Mouse (Mus musculus): ENCODE data around the gene Lrrc23. TPM values are rescaled to one million over a fixed set of nuclear protein-coding genes. Genes with fewer than 3 reads are reported as not detected.
A peak's percentile ranks its signal among the peaks of the same experiment; 100 is the strongest.

Lrrc23 gene
- polyA plus RNA-seq, 1 experiment from 2014 or later = 0.26 TPM

DNA sequence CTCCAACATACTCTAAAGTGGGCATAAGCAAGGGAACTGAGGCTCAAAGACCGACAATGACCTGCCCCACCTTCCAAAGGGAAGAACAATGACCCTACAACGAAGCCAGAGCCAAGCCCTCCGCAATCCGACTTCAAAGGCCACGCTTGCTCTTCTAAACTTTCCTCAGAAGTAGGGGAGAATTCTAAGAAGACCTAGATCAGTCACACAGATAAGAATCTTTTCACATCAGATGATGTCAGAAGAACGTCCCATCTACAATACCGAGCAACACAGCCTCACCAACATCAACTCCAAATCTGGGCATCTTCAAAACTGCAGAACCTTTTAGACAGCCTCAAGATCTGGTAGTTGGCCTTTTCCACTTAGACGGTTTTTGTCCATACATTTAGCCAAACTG is 29.1 kb downstream of the Lrrc23 start:
- Histone ChIP-seq H3K9ac (ENCODE audit: low read depth, low read length) (no peak overlapping the region), H3K4me1 (ENCODE audit: control insufficient read depth, insufficient read depth, low read length) (peaks cover 37% of the 10 kb centered on the region), H3K4me2 (ENCODE audit: low read depth, low read length) (no peak overlapping the region), H3K4me3 (ENCODE audit: low read length) (no peak overlapping the region), H3K27ac (ENCODE audit: low read length) (no peak overlapping the region), H3K27me3 (replicated peaks; ENCODE audit: control insufficient read depth, insufficient read depth, low read length) (no peaks in the 10 kb centered on the region), H3K36me3 (ENCODE audit: control insufficient read depth, insufficient read depth, low read length) (peaks cover 12% of the 10 kb centered on the region; the same call in 1 of the 2 replicates), H3K9me3 (ENCODE audit: control insufficient read depth, low read length) (no peaks in the 10 kb centered on the region)
- 81% methylated on average over 8 of the region's 8 CpGs for WGBS
- ATAC-seq = no peak

GRCm38 (mm10) chr6:124746654-124747632 is 32.6 kb downstream of the Lrrc23 start:
- Histone ChIP-seq H3K27me3 (replicated peaks; ENCODE audit: control insufficient read depth, insufficient read depth, low read length) (no peaks in the 10 kb centered on the region), H3K4me2 (ENCODE audit: low read depth, low read length) (peak overlapping the region; percentile 99), H3K4me1 (ENCODE audit: control insufficient read depth, insufficient read depth, low read length) (peaks cover 22% of the 10 kb centered on the region), H3K27ac (ENCODE audit: low read length) (no peak overlapping the region), H3K4me3 (ENCODE audit: low read length) (no peak overlapping the region; the same call in 1 of the 2 replicates), H3K9me3 (ENCODE audit: control insufficient read depth, low read length) (no peaks in the 10 kb centered on the region), H3K9ac (ENCODE audit: low read depth, low read length) (peak overlapping the region; percentile 96), H3K36me3 (ENCODE audit: control insufficient read depth, insufficient read depth, low read length) (peaks cover 20% of the 10 kb centered on the region; the same call in 1 of the 2 replicates)
- 84% methylated on average over 7 of the region's 7 CpGs for WGBS
- ATAC-seq = no peak

DNA sequence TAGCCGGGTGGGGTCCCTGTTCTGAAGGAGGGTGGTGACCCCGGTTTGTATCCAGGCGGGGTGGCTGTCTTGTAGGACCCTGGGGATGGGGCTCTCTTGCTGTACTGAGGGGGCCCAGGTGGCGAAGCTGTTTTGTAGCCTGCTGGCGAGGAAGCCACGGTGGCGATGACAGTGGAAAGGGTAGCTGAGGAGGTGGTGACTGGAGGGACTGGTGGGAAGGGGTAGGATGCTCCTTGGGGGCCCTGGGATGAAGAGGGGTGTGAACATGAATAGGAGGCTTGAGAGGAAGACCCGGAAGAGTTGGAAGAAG is 33.3 kb downstream of the Lrrc23 start:
- 21% methylated on average over 8 of the region's 8 CpGs for WGBS
- H3K4me3 ChIP-seq (ENCODE audit: low read length) = peak overlapping the region; percentile 62
- H3K9ac ChIP-seq (ENCODE audit: low read depth, low read length) = peak overlapping the region; percentile 96
- peak overlapping the region; percentile 90 for H3K27ac ChIP-seq (ENCODE audit: low read length)
- peak overlapping the region; percentile 99 for H3K4me2 ChIP-seq (ENCODE audit: low read depth, low read length)
- H3K4me1 ChIP-seq (ENCODE audit: control insufficient read depth, insufficient read depth, low read length) = peaks cover 24% of the 10 kb centered on the region
- H3K36me3 ChIP-seq (ENCODE audit: control insufficient read depth, insufficient read depth, low read length) = peaks cover 20% of the 10 kb centered on the region; the same call in 1 of the 2 replicates
- no peaks in the 10 kb centered on the region for H3K9me3 ChIP-seq (ENCODE audit: control insufficient read depth, low read length)
- no peaks in the 10 kb centered on the region for H3K27me3 ChIP-seq (replicated peaks; ENCODE audit: control insufficient read depth, insufficient read depth, low read length)
- no peak for ATAC-seq

DNA sequence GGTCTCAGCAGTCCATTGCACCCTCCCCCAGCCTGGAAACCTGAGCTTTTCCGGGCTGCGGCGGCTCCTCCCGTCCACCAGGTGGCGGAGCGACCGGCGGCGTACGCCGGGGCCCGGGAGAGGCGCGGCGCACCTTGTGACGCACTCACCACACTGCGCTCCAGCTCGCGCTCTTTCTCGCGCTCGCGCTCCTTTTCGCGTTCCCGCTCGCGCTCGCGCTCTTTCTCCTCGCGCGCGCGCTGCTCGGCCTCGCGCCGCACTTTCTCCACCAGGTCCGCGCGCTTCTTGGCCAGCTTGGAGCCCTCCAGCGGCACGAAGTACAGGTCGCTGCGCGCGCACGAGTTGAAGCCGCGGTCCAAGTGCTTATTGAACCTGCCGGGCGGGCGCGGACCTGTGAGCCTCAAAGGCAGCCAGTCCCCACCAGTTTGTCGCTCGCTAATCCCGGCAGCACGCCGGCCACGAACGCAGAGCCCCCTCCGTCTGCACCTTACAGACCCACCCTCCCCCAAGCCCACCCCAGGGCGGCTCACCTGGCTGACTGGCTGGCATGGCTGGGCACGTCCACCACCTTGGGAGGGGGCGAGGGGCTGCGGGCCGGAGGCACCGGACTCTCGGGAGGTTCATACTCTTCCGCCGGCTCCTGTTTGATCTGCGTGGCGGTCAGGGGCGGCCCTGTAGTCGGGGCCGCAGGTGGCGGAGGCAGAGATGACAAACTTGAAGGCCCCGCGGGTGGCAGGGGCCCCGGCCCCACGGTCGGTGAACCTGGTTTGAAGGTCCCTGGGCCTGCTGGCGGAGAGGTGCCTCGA is 33.8 kb downstream of the Lrrc23 start:
- Histone ChIP-seq H3K4me1 (ENCODE audit: control insufficient read depth, insufficient read depth, low read length) (peaks cover 24% of the 10 kb centered on the region), H3K36me3 (ENCODE audit: control insufficient read depth, insufficient read depth, low read length) (peaks cover 20% of the 10 kb centered on the region; the same call in 1 of the 2 replicates)
- 1% methylated on average over 85 of the region's 85 CpGs for WGBS

DNA sequence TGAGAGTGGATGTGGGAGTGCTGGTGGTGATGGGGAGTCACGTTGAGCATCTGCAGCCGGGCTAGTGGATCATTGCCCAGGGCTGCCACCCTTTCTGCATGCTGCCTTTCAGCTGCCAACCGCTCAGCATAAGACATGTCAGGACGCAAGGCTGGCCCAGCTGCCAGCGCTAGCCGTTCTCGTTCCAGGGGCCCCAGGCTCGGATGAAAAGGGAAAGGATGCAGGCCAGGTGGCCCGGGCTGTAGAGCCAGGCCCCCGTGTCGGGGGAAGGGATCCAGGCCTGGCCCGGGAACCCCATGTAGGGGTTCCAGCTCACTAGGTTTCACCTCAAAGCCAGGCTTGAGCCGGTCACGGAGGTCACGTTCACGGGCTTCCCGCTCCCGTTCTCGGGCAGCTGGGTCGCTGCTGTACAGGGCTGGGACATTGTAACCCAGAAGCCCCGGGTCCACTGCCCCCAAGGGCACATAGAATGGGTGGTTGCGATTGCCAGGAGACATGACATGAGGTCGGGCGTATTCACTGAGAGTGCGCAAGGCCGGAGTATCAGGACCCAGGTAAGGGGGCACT is 34.7 kb downstream of the Lrrc23 start:
- H3K27ac ChIP-seq (ENCODE audit: low read length) = peak overlapping the region; percentile 56
- 71% methylated on average over 26 of the region's 26 CpGs for WGBS
- ATAC-seq = no peak

More for the DNA sequence above, 33.8 kb downstream of the Lrrc23 start:
- no peaks in the 10 kb centered on the region for H3K27me3 ChIP-seq (replicated peaks; ENCODE audit: control insufficient read depth, insufficient read depth, low read length)
- H3K4me2 ChIP-seq (ENCODE audit: low read depth, low read length) = peak overlapping the region; percentile 99
- peak overlapping the region; percentile 62 for H3K4me3 ChIP-seq (ENCODE audit: low read length)
- H3K27ac ChIP-seq (ENCODE audit: low read length) = peak overlapping the region; percentile 90
- peak overlapping the region; percentile 96 for H3K9ac ChIP-seq (ENCODE audit: low read depth, low read length)
- H3K9me3 ChIP-seq (ENCODE audit: control insufficient read depth, low read length) = no peaks in the 10 kb centered on the region
- peak; percentile 83 for ATAC-seq

DNA sequence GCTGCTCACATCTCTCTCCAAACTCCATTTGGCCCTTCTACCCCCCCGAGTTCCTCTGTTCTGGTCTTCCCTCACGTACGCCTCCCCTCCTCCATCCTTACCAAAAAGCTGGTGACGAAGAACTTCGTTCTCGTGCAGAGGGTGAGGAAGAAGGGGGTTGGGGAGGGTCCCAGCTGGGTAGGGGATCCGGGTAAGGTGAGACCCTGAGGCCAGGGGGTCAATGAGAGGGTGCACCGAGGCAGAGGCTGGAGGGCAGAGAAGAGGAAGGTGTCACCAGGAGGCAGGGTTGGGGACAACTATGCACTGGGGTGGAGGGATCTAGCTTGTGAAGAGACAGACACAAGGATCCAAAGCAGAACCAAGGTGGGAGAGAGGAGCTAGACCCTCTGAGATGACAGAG is 35.9 kb downstream of the Lrrc23 start:
- Histone ChIP-seq H3K27ac (ENCODE audit: low read length) (no peak overlapping the region), H3K4me1 (ENCODE audit: control insufficient read depth, insufficient read depth, low read length) (peaks cover 37% of the 10 kb centered on the region), H3K36me3 (ENCODE audit: control insufficient read depth, insufficient read depth, low read length) (peaks cover 14% of the 10 kb centered on the region; the same call in 1 of the 2 replicates), H3K27me3 (replicated peaks; ENCODE audit: control insufficient read depth, insufficient read depth, low read length) (no peaks in the 10 kb centered on the region), H3K4me2 (ENCODE audit: low read depth, low read length) (no peak overlapping the region), H3K9me3 (ENCODE audit: control insufficient read depth, low read length) (no peaks in the 10 kb centered on the region), H3K9ac (ENCODE audit: low read depth, low read length) (no peak overlapping the region), H3K4me3 (ENCODE audit: low read length) (no peak overlapping the region)
- 88% methylated on average over 8 of the region's 8 CpGs for WGBS
- no peak for ATAC-seq

More for the DNA sequence above, 34.7 kb downstream of the Lrrc23 start:
- Histone ChIP-seq H3K36me3 (ENCODE audit: control insufficient read depth, insufficient read depth, low read length) (peaks cover 20% of the 10 kb centered on the region; the same call in 1 of the 2 replicates), H3K9me3 (ENCODE audit: control insufficient read depth, low read length) (no peaks in the 10 kb centered on the region), H3K27me3 (replicated peaks; ENCODE audit: control insufficient read depth, insufficient read depth, low read length) (no peaks in the 10 kb centered on the region), H3K4me1 (ENCODE audit: control insufficient read depth, insufficient read depth, low read length) (peaks cover 26% of the 10 kb centered on the region), H3K4me3 (ENCODE audit: low read length) (peak overlapping the region; percentile 62), H3K9ac (ENCODE audit: low read depth, low read length) (peak overlapping the region; percentile 96), H3K4me2 (ENCODE audit: low read depth, low read length) (peak overlapping the region; percentile 99)

DNA sequence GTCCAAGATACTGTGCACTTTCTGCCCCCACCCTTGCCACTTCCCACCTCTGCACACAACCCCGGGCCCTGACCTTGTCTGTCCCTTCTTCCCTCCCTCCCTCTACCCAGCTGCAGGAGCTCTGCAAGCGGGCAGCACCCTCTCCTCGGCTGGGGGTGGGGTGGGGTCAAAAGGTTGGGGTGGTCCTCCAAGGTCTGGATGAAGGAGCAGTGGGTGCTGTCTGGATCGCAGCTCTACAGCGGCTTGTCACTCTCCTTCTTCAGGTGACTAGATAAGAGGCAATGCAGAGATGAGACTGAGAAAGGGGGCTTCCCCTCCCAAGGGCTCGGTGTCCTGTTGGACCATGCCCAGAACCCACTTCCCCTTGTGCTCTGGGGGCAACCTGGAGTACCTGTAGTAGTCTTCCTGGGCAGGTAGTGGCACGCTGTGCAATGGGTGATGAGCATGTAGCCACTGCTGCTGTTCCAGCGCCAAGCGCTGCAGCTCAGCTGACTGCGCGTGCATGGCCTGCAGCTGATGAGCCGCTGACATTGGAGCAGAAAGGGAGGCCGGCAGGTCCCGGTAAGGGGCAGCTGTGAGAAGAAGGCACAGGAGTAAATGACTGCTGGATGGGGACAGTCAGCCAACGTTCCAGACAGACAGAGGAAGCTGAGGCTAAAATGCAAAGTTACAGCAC is 36.5 kb downstream of the Lrrc23 start:
- H3K4me3 ChIP-seq (ENCODE audit: low read length) = no peak overlapping the region
- no peaks in the 10 kb centered on the region for H3K9me3 ChIP-seq (ENCODE audit: control insufficient read depth, low read length)
- no peak overlapping the region for H3K27ac ChIP-seq (ENCODE audit: low read length)
- H3K4me1 ChIP-seq (ENCODE audit: control insufficient read depth, insufficient read depth, low read length) = peaks cover 37% of the 10 kb centered on the region
- H3K4me2 ChIP-seq (ENCODE audit: low read depth, low read length) = no peak overlapping the region
- H3K27me3 ChIP-seq (replicated peaks; ENCODE audit: control insufficient read depth, insufficient read depth, low read length) = no peaks in the 10 kb centered on the region
- no peak for ATAC-seq
- H3K36me3 ChIP-seq (ENCODE audit: control insufficient read depth, insufficient read depth, low read length) = peaks cover 14% of the 10 kb centered on the region; the same call in 1 of the 2 replicates
- 90% methylated on average over 15 of the region's 15 CpGs for WGBS
- H3K9ac ChIP-seq (ENCODE audit: low read depth, low read length) = peak overlapping the region; percentile 4; the same call in 1 of the 2 replicates

DNA sequence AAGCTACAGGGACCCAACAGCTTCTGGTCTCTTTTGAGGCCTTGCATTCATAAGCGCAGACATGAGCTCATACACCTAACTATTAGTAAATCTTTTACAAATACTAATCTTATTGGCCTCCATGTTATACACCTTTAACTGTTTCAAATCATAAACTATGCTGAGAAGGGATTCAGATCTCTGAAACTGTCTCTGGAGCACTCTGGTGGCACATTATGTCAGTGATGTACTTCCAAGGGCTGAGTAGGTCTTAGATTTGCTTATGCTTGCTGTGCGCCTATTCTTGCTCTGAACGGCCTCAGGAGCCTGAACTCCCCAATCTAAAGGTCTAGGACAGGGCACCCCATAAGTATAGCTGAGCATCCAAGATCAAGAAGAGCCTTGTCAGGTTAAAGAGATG is 37.7 kb downstream of the Lrrc23 start:
- Histone ChIP-seq H3K4me3 (ENCODE audit: low read length) (peak overlapping the region; percentile 55), H3K36me3 (ENCODE audit: control insufficient read depth, insufficient read depth, low read length) (peaks cover 8% of the 10 kb centered on the region; the same call in 1 of the 2 replicates), H3K9me3 (ENCODE audit: control insufficient read depth, low read length) (no peaks in the 10 kb centered on the region), H3K4me2 (ENCODE audit: low read depth, low read length) (peak overlapping the region; percentile 68), H3K27ac (ENCODE audit: low read length) (peak overlapping the region; percentile 99), H3K9ac (ENCODE audit: low read depth, low read length) (peak overlapping the region; percentile 60), H3K27me3 (replicated peaks; ENCODE audit: control insufficient read depth, insufficient read depth, low read length) (no peaks in the 10 kb centered on the region), H3K4me1 (ENCODE audit: control insufficient read depth, insufficient read depth, low read length) (peaks cover 36% of the 10 kb centered on the region)
- no peak for ATAC-seq
- 67% methylated on average over 3 of the region's 3 CpGs for WGBS

Measured in intestine, embryonic 16.5 days (tissue).